Mouse (Mus musculus): ENCODE data around the gene Iqcf1.

- TF ChIP-seq EP300 (IDR thresholded peaks at IDR 0.05; ENCODE audit: low read length) (no peak), RCOR1 (conservative IDR thresholded peaks at IDR 0.05; ENCODE audit: low read depth, low read length) (no peak), POLR2A (IDR thresholded peaks at IDR 0.05; ENCODE audit: low read depth, low read length) (no peak), CTCF (conservative IDR thresholded peaks at IDR 0.05 in 1 of 2, IDR thresholded peaks at IDR 0.05 in 1 of 2; ENCODE audit: low read depth in 2 of 2, low read length in 2 of 2) (no peak), NELFE (IDR thresholded peaks at IDR 0.05; ENCODE audit: low read depth, low read length) (no peak), ELF1 (IDR thresholded peaks at IDR 0.05; ENCODE audit: low read depth, low read length) (no peak), SMC3 (IDR thresholded peaks at IDR 0.05; ENCODE audit: low read depth, low read length) (no peak), ETS1 (conservative IDR thresholded peaks at IDR 0.05; ENCODE audit: low read depth, low read length) (no peak), MAX (IDR thresholded peaks at IDR 0.05; ENCODE audit: low read length) (no peak), NRF1 (IDR thresholded peaks at IDR 0.05; ENCODE audit: low read depth, low read length) (no peak), MXI1 (IDR thresholded peaks at IDR 0.05; ENCODE audit: low read depth, low read length) (no peak), POLR2AphosphoS2 (IDR thresholded peaks at IDR 0.05; ENCODE audit: low read depth, low read length) (no peak)
These were observed 47.4 kb upstream of the Iqcf1 start for GRCm38 (mm10) chr9:106452351-106452750.
